Mouse (Mus musculus) cerebellum, adult 18-20 months (tissue): ENCODE measurements at regions not wholly inside any gene's neighbourhood (a gene's known extent, or its start where the extent isn't known, plus 50 kb on each side); places are given as distances from the start of the nearest gene placed in this dataset.
"Not testable (repeated sequence)": the region's sequence is repeated elsewhere in the genome, so short reads cannot be mapped to it uniquely, and the experiment has no call there.

ENCODE experiments used
- DNase-seq, 2 experiments: peaks; one replicate each; pipeline ENCODE4 v3.0.0; 2021

GRCm38 (mm10) chr3:138609749-138610148 is 83.8 kb downstream of the Eif4e start:
- DNase-seq: no peak

GRCm38 (mm10) chr3:138612884-138613653 is 87.1 kb downstream of the Eif4e start:
- DNase-seq: no peak

- DNase-seq: no peak
These were observed 87.7 kb downstream of the Eif4e start for GRCm38 (mm10) chr3:138613680-138614079.

GRCm38 (mm10) chr3:138614899-138615298 is 88.9 kb downstream of the Eif4e start:
- no peak for DNase-seq

GRCm38 (mm10) chr3:138620263-138620662 is 94.3 kb downstream of the Eif4e start:
- no peak for DNase-seq

GRCm38 (mm10) chr3:138624128-138624527 is 98.1 kb downstream of the Eif4e start:
- DNase-seq: no peak

GRCm38 (mm10) chr3:138626230-138626629 is 100.3 kb downstream of the Eif4e start:
- no peak for DNase-seq

- no peak for DNase-seq
These were observed 104.3 kb downstream of the Eif4e start for GRCm38 (mm10) chr3:138630231-138630630.

GRCm38 (mm10) chr3:138632086-138632485 is 106.1 kb downstream of the Eif4e start:
- no peak for DNase-seq

- DNase-seq: peak in 1 of 2 experiments; percentile 13
These were observed 100.0 kb upstream of the Tspan5 start for GRCm38 (mm10) chr3:138642026-138642425.

GRCm38 (mm10) chr3:138643951-138644285 is 98.1 kb upstream of the Tspan5 start:
- no peak for DNase-seq

GRCm38 (mm10) chr3:138644286-138644951 is 97.6 kb upstream of the Tspan5 start:
- DNase-seq: peak in 1 of 2 experiments; percentile 10

- DNase-seq: peak; percentile 28 to 37
These were observed 96.7 kb upstream of the Tspan5 start for GRCm38 (mm10) chr3:138645320-138645719.

GRCm38 (mm10) chr3:138649699-138650098 is 92.3 kb upstream of the Tspan5 start:
- DNase-seq: no peak

GRCm38 (mm10) chr3:138650671-138651070 is 91.3 kb upstream of the Tspan5 start:
- not testable (repeated sequence) for DNase-seq

- DNase-seq: no peak
These were observed 90.4 kb upstream of the Tspan5 start for GRCm38 (mm10) chr3:138651361-138652205.

- no peak for DNase-seq
These were observed 89.8 kb upstream of the Tspan5 start for GRCm38 (mm10) chr3:138652206-138652605.

- no peak for DNase-seq
These were observed 89.3 kb upstream of the Tspan5 start for GRCm38 (mm10) chr3:138652685-138653084.

GRCm38 (mm10) chr3:138653549-138654246 is 88.3 kb upstream of the Tspan5 start:
- DNase-seq: no peak

GRCm38 (mm10) chr3:138654610-138655371 is 87.2 kb upstream of the Tspan5 start:
- no peak for DNase-seq

- DNase-seq: no peak
These were observed 86.5 kb upstream of the Tspan5 start for GRCm38 (mm10) chr3:138655479-138655878.

- DNase-seq: no peak
These were observed 79.4 kb upstream of the Tspan5 start for GRCm38 (mm10) chr3:138662625-138663024.
